Mouse (Mus musculus) heart, postnatal 0 days (tissue): ENCODE results near the gene Stxbp5. TPM values are rescaled to one million over a fixed set of nuclear protein-coding genes. Genes with fewer than 3 reads are reported as not detected.

Source experiments
- ATAC-seq: fragments of 200-750 bp; cut with Nextera tagmentation; 2 replicates; pipeline ENCODE4 v1.8.0; 2017; ENCODE audit warnings: low read depth, moderate number of reproducible peaks, moderate library complexity; ENCODE audit not compliant: insufficient read depth
- DNase-seq: peaks from one replicate; pipeline ENCODE4 v3.0.0-alpha.2; 2016; ENCODE audit warnings: low spot score
- H3K27ac ChIP-seq: fragments of 300-500 bp; sonication (generic); 2 replicates; pipeline ENCODE4 v1.5.1; 2014; ENCODE audit warnings: low read depth, mild to moderate bottlenecking
- H3K27me3 ChIP-seq: fragments of 300-500 bp; sonication (generic); 2 replicates; pipeline ENCODE4 v1.6.1; 2014; ENCODE audit warnings: low read length, mixed read lengths; ENCODE audit not compliant: control insufficient read depth, insufficient read depth
- H3K36me3 ChIP-seq: fragments of 300-500 bp; sonication (generic); replicated peaks from 2 replicates; pipeline ENCODE4 v1.6.1; 2014; ENCODE audit warnings: low read length, mixed read lengths; ENCODE audit not compliant: control insufficient read depth, insufficient read depth
- H3K4me1 ChIP-seq: fragments of 300-500 bp; sonication (generic); 2 replicates; pipeline ENCODE4 v1.6.1; 2014; ENCODE audit warnings: antibody characterized with exemption; ENCODE audit not compliant: control insufficient read depth, insufficient read depth
- H3K4me2 ChIP-seq: fragments of 300-500 bp; sonication (generic); 2 replicates; pipeline ENCODE4 v1.6.1; 2014; ENCODE audit warnings: low read depth, mild to moderate bottlenecking, low read length, moderate library complexity
- H3K4me3 ChIP-seq: fragments of 300-500 bp; sonication (generic); 2 replicates; pipeline ENCODE4 v1.5.1; 2014; ENCODE audit warnings: low read depth, low read length
- H3K9ac ChIP-seq: fragments of 300-500 bp; sonication (generic); replicated peaks from 2 replicates; pipeline ENCODE4 v1.6.1; 2014; ENCODE audit warnings: low read depth, low read length, mixed read lengths
- H3K9me3 ChIP-seq: fragments of 300-500 bp; sonication (generic); replicated peaks from 2 replicates; pipeline ENCODE4 v1.6.1; 2016; ENCODE audit warnings: low read length; ENCODE audit not compliant: control insufficient read depth
- CTCF ChIP-seq: IDR thresholded peaks from 2 replicates; pipeline ENCODE4 v1.5.1; 2016; ENCODE audit warnings: antibody characterized with exemption, control low read depth, low read depth
- EP300 ChIP-seq: IDR thresholded peaks from 2 replicates; pipeline ENCODE4 v1.6.1; 2016; ENCODE audit warnings: antibody characterized with exemption, low read depth
- WGBS: fragments of 180-500 bp; shearing (Covaris S2); extraction: QIAGEN DNeasy Blood & Tissue Kit; methylation state at CpG from one replicate; pipeline ENCODE4 v1.1.7; 2014; 5-methylcytosine and 5-hydroxymethylcytosine counted together
- polyA plus RNA-seq: library from polyadenylated mRNA; unstranded; fragments of >200 nt; fragmentation: Nextera tagmentation; extraction: Ambion mirVana; gene quantifications from 2 replicates; pipeline ENCODE4 v1.2.1, GENCODE M21; 2015
- total RNA-seq: library from RNA; depleted of rRNA; stranded (reverse); fragments of >200 nt; gene quantifications from 2 replicates; pipeline ENCODE4 v1.2.3, GENCODE M21; 2014; ENCODE audit warnings: low replicate concordance

The Stxbp5 gene
- total and polyA plus RNA-seq, 2 experiments from 2014 or later, result 1.5 to 10.6 TPM

DNA sequence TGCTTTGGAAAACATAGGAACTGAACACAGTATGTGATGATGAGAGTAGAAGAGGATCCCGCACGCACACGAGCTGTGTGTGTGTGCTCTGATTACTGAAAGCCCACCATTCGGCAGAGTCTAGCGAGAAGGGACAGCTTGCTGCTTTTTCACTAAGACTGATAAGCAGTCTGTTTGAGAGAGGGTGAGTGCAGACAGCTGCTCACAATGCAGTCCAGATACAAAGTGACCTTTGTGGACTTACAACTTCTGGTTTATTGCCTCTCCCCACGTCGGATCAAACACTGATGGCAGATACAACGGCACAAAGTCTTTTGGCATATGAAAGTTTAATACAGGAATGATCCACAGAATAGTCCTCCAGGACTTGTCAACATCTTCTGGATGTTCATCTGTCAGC, 140.6 kb downstream of the Stxbp5 start:
- no peaks in the 10 kb centered on the region for H3K9me3 ChIP-seq
- DNase-seq (no peak), ATAC-seq (no peak)
- no peak overlapping the region for H3K27ac ChIP-seq
- H3K4me1 ChIP-seq, result no peaks in the 10 kb centered on the region
- peaks cover 26% of the 10 kb centered on the region for H3K36me3 ChIP-seq
- no peak overlapping the region for H3K9ac ChIP-seq
- no peak overlapping the region for H3K4me3 ChIP-seq
- H3K4me2 ChIP-seq, result no peak overlapping the region
- H3K27me3 ChIP-seq, result no peaks in the 10 kb centered on the region
- WGBS, result 38% methylated on average over 8 of the region's 8 CpGs
- no peak for TF ChIP-seq CTCF
- no peak for TF ChIP-seq EP300

DNA sequence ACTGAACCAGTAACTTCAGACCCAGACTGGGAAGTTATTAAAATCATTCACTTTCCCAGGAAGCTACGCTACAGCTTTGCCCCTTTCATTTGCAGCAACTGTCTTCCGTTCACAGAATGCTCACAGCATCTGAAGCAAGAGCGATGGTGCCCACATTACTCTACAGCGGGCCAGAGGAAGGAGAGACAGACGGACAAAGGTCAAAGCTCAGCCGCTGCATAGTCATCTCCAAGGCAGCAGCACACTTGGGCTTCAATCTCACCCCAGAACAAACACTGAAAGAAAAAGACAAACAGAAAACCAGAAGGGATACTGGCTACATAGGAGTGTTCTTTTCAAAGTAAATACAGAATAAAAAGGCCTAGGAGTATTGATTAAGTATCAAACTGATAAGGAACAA, 144.3 kb downstream of the Stxbp5 start:
- no peak overlapping the region for H3K4me3 ChIP-seq
- H3K36me3 ChIP-seq, result peaks cover 17% of the 10 kb centered on the region
- H3K4me1 ChIP-seq, result no peaks in the 10 kb centered on the region
- no peaks in the 10 kb centered on the region for H3K27me3 ChIP-seq
- DNase-seq, result no peak
- no peak for ATAC-seq
- TF ChIP-seq EP300, result no peak
- TF ChIP-seq CTCF, result no peak
- H3K9me3 ChIP-seq, result no peaks in the 10 kb centered on the region
- H3K4me2 ChIP-seq, result no peak overlapping the region
- 73% methylated on average over 6 of the region's 6 CpGs for WGBS
- H3K9ac ChIP-seq, result no peak overlapping the region
- no peak overlapping the region for H3K27ac ChIP-seq

DNA sequence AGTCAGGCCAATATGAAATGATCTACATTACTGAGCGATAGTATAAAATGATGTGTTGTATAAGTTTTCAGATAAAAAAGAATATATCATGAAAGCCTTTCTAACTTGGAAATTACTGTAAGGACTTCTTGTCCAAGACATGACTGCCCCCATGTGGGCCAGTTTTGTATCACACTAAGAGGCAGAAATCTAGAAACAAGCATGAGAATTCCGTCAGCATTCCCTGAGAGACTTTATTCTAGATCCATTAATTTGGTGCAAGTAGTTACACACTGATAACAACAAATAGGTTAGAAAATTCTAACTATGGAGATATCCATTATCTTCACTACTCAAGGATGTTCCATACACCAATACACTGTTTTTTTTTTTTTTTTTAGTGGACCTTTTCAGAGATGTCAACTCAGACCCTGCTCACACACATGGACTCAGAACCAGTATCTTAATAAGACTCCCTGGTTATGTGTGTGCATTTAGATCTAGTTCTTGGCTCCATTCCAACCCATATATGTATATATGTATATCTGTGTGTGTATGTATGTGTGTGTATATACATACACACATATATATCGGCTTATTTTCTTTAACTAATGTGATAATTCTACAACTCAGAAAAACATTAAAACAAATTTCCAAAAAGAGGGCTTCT, 145.9 kb downstream of the Stxbp5 start:
- peak; percentile 67 for TF ChIP-seq CTCF
- no peak for TF ChIP-seq EP300
- H3K9ac ChIP-seq, result no peak overlapping the region
- 45% methylated on average over 3 of the region's 3 CpGs for WGBS

DNA sequence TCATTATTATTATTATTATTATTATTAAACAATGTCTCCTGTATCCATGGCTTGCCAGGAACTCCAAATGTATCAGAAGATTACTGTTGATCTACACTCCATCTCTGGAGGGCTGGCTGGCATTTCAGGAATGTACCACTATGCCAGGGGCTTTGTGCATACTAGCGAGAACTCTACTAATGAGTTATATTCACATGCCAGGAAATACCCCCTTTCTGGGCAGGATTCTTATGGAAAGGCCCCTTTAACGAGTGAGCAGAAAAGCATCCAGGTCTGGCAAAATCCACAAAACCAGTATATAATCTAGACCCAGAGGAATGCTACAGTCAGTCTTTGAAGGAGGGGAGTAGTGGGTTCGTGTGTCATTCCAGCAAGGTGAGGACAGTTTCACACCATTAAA, 167.0 kb downstream of the Stxbp5 start:
- TF ChIP-seq CTCF (no peak), EP300 (no peak)
- H3K27ac ChIP-seq, result no peak overlapping the region
- ATAC-seq (no peak), DNase-seq (no peak)
- no peak overlapping the region for H3K4me3 ChIP-seq
- H3K9ac ChIP-seq, result no peak overlapping the region
- H3K4me1 ChIP-seq, result no peaks in the 10 kb centered on the region
- WGBS, result 51% methylated on average over 3 of the region's 3 CpGs
- no peaks in the 10 kb centered on the region for H3K9me3 ChIP-seq
- H3K36me3 ChIP-seq, result no peaks in the 10 kb centered on the region
- no peaks in the 10 kb centered on the region for H3K27me3 ChIP-seq
- no peak overlapping the region for H3K4me2 ChIP-seq

More for the DNA sequence above, 145.9 kb downstream of the Stxbp5 start:
- DNase-seq, result peak; percentile 28
- no peak for ATAC-seq
- Histone ChIP-seq H3K4me3 (no peak overlapping the region), H3K4me1 (no peaks in the 10 kb centered on the region), H3K27me3 (no peaks in the 10 kb centered on the region), H3K27ac (no peak overlapping the region), H3K4me2 (no peak overlapping the region), H3K9me3 (no peaks in the 10 kb centered on the region), H3K36me3 (peaks cover 7% of the 10 kb centered on the region)

DNA sequence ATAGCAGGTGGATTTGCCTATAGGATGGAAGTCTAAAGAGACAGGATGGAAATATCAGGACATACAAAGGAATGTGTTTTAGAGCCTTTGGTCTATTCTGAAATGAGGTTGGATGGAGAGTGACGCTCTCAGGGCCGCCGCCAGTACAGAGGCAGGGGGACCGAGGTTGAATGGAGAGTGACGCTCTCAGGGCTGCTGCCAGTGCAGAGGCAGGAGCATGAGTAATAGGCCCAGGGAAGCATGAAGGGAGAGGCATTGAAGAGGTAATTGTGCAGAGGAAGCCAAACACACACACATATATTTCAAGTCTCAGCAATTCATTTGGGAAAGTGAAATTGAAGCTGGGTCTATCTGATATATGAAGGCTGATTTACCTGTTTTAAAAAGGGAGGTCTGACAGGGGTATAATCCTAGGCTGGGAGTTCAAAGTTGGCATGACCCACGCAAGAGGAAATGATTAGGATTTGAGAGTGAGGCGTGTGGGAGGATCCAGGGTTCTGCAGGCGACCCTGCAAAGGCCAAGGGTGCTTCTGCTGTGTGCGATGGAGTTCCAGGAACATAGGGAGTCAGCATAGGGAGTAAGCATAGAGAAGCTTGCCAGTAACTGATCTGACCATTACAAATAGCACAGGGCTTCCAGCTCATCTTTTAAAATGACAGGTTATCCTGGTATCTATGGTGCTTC, 168.7 kb downstream of the Stxbp5 start:
- Histone ChIP-seq H3K27me3 (no peaks in the 10 kb centered on the region), H3K4me3 (no peak overlapping the region), H3K9ac (no peak overlapping the region), H3K4me2 (no peak overlapping the region), H3K27ac (no peak overlapping the region), H3K4me1 (no peaks in the 10 kb centered on the region), H3K9me3 (no peaks in the 10 kb centered on the region), H3K36me3 (no peaks in the 10 kb centered on the region)
- TF ChIP-seq EP300 (no peak), CTCF (no peak)
- DNase-seq (no peak), ATAC-seq (no peak)
- 79% methylated on average over 9 of the region's 9 CpGs for WGBS
